Mouse (Mus musculus) intestine, embryonic 14.5 days (tissue): Measurements from ENCODE around the gene Ext2. TPM values are rescaled to one million over a fixed set of nuclear protein-coding genes. Genes with fewer than 3 reads are reported as not detected.

Experiments used
- ATAC-seq: fragments of 200-750 bp; cut with Nextera tagmentation; replicated peaks from 2 replicates; pipeline ENCODE4 v1.8.0; 2017; ENCODE audit warnings: low read depth, moderate number of reproducible peaks, moderate TSS enrichment, moderate library complexity; ENCODE audit not compliant: low FRiP score, low TSS enrichment
- DNase-seq: peaks from one replicate; pipeline ENCODE4 v3.0.0-alpha.2; 2018; ENCODE audit warnings: low spot score
- H3K27ac ChIP-seq: fragments of 300-500 bp; sonication (generic); 2 replicates; pipeline ENCODE4 v1.5.1; 2014; ENCODE audit warnings: low read depth, mild to moderate bottlenecking, control low read depth
- H3K27me3 ChIP-seq: fragments of 300-500 bp; sonication (generic); replicated peaks from 2 replicates; pipeline ENCODE4 v1.6.1; 2014; ENCODE audit warnings: low read length, control low read depth; ENCODE audit not compliant: control insufficient read depth, insufficient read depth
- H3K36me3 ChIP-seq: fragments of 300-500 bp; sonication (generic); 2 replicates; pipeline ENCODE4 v1.6.1; 2014; ENCODE audit warnings: low read length, control low read depth; ENCODE audit not compliant: control insufficient read depth, insufficient read depth
- H3K4me1 ChIP-seq: fragments of 300-500 bp; sonication (generic); replicated peaks from 2 replicates; pipeline ENCODE4 v1.6.1; 2014; ENCODE audit warnings: low read length, control low read depth, mixed read lengths; ENCODE audit not compliant: control insufficient read depth, insufficient read depth
- H3K4me2 ChIP-seq: fragments of 300-500 bp; sonication (generic); 2 replicates; pipeline ENCODE4 v1.6.1; 2014; ENCODE audit warnings: low read length
- H3K4me3 ChIP-seq: fragments of 300-500 bp; sonication (generic); 2 replicates; pipeline ENCODE4 v1.5.1; 2014; ENCODE audit warnings: low read depth, low read length, control low read depth, mixed read lengths
- H3K9ac ChIP-seq: fragments of 300-500 bp; sonication (generic); 2 replicates; pipeline ENCODE4 v1.6.1; 2014; ENCODE audit warnings: mild to moderate bottlenecking, low read length
- H3K9me3 ChIP-seq: fragments of 300-500 bp; sonication (generic); 2 replicates; pipeline ENCODE4 v1.6.1; 2016; ENCODE audit warnings: low read length, control low read depth; ENCODE audit not compliant: control insufficient read depth
- WGBS: fragments of 180-500 bp; shearing (Covaris S2); extraction: QIAGEN DNeasy Blood & Tissue Kit; methylation state at CpG from one replicate; pipeline ENCODE4 v1.1.7; 2014; 5-methylcytosine and 5-hydroxymethylcytosine counted together
- polyA plus RNA-seq: library from polyadenylated mRNA; unstranded; fragments of >200 nt; fragmentation: Nextera tagmentation; extraction: Ambion mirVana; gene quantifications from 2 replicates; pipeline ENCODE4 v1.2.1, GENCODE M21; 2014

Gene Ext2
- polyA plus RNA-seq, 1 experiment from 2014 or later: 110 TPM

DNA sequence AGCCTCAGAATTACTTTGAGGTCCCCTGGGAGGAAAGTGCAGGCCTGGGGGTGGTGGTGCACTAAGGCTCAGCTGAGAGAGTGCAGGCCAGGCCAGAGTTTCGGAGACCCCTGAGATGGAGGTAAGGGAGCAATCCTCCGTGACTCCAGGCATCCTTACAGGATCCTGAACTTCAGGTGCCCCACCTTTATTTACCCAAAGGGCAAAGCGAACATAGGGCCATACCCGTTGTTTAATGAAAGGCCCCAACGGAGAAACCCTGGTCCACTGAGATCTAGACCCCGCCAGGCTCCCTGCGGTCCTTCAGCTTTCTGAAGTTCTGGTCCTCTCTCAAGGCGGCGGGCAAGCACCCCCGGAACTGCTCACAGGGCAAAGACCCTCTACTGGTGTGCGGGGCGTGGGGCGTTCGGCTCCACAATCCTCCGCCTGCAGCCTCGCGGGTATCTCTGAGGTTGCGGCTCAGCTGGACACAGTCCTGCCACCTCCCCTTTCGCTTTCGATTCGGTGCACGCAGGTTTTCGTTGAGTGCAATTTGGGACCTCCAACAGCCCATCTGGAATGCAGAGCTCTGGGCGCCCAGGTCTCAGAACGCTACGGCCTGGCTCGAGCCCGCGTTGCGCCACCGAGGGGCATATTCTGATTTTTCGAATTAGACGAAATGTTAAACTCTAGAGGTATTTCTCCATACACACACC, 176.6 kb downstream of the Ext2 start:
- Histone ChIP-seq H3K4me3 (peak overlapping the region; percentile 22; the same call in 1 of the 2 replicates), H3K36me3 (no peaks in the 10 kb centered on the region), H3K4me1 (peaks cover 15% of the 10 kb centered on the region), H3K27me3 (peaks cover 100% of the 10 kb centered on the region), H3K9ac (no peak overlapping the region), H3K27ac (no peak overlapping the region), H3K9me3 (no peaks in the 10 kb centered on the region), H3K4me2 (peak overlapping the region; percentile 32)
- ATAC-seq (no peak), DNase-seq (peak; percentile 85)
- WGBS: 8% methylated on average over 33 of the region's 33 CpGs

DNA sequence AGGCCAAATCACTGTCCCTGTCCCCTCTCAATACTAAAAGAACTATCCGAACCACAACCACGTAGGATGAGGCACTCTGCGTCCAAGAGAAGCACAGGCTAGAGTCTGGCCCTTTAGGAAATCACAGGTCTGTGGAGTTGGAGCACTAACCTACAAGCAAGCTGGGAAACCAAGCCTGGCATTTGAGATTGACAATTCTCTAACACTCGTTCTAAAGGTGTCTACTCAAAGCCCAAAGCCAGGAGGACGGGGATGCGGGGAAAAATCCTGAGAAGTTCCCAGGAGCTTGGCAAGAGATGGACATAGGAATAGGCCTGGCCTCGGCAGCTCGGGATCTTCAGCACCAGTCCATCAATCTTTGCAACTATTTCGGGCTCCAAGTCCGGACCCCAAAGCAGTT, 177.2 kb downstream of the Ext2 start:
- DNase-seq (peak; percentile 73), ATAC-seq (no peak)
- WGBS: 30% methylated on average over 10 of the region's 10 CpGs
- Histone ChIP-seq H3K4me3 (no peak overlapping the region), H3K27ac (no peak overlapping the region), H3K27me3 (peaks cover 100% of the 10 kb centered on the region), H3K4me2 (no peak overlapping the region), H3K36me3 (no peaks in the 10 kb centered on the region), H3K9me3 (no peaks in the 10 kb centered on the region), H3K4me1 (peaks cover 15% of the 10 kb centered on the region), H3K9ac (no peak overlapping the region)

DNA sequence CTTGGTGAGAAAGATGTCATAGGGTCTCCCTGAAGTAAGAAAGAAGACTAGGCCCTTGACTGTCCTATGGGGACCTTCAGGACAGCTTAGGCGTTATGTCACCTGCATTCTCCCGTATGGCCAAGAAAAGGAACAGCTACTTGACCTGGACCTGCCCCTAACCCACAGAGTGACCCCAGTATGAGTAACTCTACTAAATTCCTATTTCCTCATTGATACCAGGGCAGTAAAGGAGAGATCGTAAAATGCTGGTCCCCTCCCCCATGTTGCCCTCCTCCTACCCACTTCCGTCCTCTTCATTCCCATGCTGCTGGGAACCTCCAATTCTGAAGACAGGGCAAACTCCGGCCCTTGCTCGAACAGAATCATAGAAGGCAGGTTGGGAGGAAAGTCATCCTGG, 177.6 kb downstream of the Ext2 start:
- no peak for DNase-seq
- H3K27ac ChIP-seq: no peak overlapping the region
- H3K4me1 ChIP-seq: peaks cover 15% of the 10 kb centered on the region
- no peaks in the 10 kb centered on the region for H3K9me3 ChIP-seq
- ATAC-seq: no peak
- H3K27me3 ChIP-seq: peaks cover 100% of the 10 kb centered on the region
- H3K4me2 ChIP-seq: no peak overlapping the region
- H3K9ac ChIP-seq: no peak overlapping the region
- H3K36me3 ChIP-seq: no peaks in the 10 kb centered on the region
- WGBS: 34% methylated on average over 6 of the region's 6 CpGs
- H3K4me3 ChIP-seq: no peak overlapping the region

DNA sequence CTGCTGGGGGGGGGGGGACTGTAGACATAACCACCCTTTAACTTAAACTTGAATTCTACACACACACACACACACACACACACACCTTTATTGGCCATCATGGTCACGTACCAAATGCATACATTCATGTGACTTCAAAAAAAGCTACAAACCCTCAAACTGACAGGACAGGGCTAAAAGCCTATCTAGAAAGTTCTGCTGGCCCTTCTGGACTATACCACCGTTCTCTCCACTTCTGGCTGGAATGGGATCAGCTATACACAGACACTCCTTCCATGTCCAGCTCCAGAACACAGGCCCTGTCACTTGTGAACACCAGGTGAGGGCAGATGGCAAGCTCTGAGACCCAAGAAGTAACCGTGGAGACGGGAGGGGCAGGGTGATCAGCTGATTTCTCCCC, 178.1 kb downstream of the Ext2 start:
- Histone ChIP-seq H3K4me1 (peaks cover 15% of the 10 kb centered on the region), H3K9ac (no peak overlapping the region), H3K36me3 (no peaks in the 10 kb centered on the region), H3K9me3 (no peaks in the 10 kb centered on the region), H3K4me3 (no peak overlapping the region), H3K4me2 (no peak overlapping the region), H3K27ac (no peak overlapping the region), H3K27me3 (peaks cover 100% of the 10 kb centered on the region)
- no peak for ATAC-seq
- WGBS: 38% methylated on average over 4 of the region's 4 CpGs
- no peak for DNase-seq

DNA sequence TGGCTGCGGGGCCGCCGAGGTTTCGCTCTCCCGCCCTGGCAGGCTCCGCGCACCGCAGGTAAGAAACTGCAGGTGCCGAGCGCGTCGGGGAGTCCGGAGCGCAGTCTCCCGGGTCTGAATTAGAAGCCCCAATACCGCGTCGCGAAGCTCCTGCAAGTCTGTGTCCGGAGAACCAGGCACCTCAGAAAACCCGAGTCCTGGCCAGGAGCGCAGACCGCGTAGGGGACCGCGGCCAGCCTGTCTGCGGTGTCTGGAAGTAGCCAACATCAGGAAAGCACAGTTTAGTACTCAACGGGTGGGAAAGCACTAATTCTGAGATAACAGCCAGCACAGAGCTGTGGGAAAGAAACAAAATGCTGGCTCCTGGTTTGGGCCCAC, 179.0 kb downstream of the Ext2 start:
- H3K4me2 ChIP-seq: peak overlapping the region; percentile 55
- no peaks in the 10 kb centered on the region for H3K36me3 ChIP-seq
- DNase-seq: no peak
- H3K4me1 ChIP-seq: peaks cover 15% of the 10 kb centered on the region
- H3K27ac ChIP-seq: no peak overlapping the region
- H3K9me3 ChIP-seq: no peaks in the 10 kb centered on the region
- no peak for ATAC-seq
- peak overlapping the region; percentile 41 for H3K4me3 ChIP-seq
- peaks cover 97% of the 10 kb centered on the region for H3K27me3 ChIP-seq
- 1% methylated on average over 28 of the region's 28 CpGs for WGBS
- H3K9ac ChIP-seq: no peak overlapping the region

DNA sequence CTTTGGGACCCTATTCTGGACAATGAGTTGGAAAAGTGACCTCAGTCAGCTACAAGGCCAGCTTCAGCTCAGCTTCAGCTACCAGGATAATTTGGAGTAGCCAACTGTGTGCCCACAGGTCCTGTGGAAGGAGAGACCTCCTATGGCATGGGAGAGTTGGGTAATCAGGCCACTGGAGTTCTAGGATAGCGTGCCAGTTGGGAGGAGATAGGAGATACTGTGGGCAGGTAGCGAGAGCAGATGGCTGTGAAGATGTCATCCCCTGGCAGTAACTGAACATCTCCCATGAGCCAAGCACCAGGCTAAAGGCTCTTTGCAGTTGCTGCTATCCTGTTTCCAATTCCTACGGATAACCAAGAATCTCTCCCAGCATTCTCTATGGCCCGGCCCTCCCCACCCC, 187.8 kb downstream of the Ext2 start:
- Histone ChIP-seq H3K9ac (no peak overlapping the region), H3K4me1 (no peaks in the 10 kb centered on the region), H3K27ac (no peak overlapping the region), H3K36me3 (no peaks in the 10 kb centered on the region), H3K27me3 (peaks cover 72% of the 10 kb centered on the region), H3K4me2 (no peak overlapping the region), H3K4me3 (no peak overlapping the region), H3K9me3 (no peaks in the 10 kb centered on the region)
- DNase-seq (no peak), ATAC-seq (no peak)
- WGBS: 82% methylated on average over 4 of the region's 4 CpGs

DNA sequence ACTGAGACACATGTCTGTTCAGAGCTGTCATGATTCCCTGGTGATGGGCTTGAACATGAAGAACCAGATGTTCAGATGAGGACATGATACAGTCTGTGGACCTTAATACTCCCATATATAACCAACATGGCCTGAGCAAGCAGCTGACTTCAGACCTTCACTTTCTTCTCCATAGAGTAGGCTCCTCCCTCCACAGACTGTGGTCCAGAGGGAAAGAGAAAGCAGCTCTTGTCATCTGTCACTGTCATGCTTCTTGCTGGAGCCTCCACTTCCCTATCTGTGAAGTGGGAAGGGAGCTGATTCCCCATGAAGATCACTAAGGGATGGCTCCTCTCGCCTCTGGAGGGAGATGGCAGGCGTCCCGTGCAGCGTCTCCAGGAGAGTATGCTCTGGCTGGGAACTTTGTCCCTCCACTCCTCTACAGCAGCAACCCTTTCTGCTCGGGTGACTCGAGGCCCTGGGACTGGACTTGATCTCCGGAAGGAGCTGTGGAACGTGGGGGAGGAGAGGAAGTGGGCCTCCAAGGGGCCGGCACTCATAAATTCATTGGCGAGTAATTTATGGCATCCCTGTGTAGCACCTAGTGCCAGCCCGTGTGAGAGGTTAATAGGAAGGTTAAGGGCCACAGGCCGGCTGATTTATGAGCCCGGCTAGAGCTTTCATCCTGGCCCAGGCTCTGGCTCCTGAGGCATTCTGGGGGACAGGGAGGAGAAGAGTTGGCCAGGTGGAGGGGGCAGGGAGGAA, 197.5 kb downstream of the Ext2 start:
- DNase-seq (no peak), ATAC-seq (no peak)
- Histone ChIP-seq H3K4me2 (no peak overlapping the region), H3K36me3 (no peaks in the 10 kb centered on the region), H3K9me3 (no peaks in the 10 kb centered on the region), H3K27ac (no peak overlapping the region), H3K4me1 (no peaks in the 10 kb centered on the region), H3K4me3 (no peak overlapping the region), H3K27me3 (peaks cover 21% of the 10 kb centered on the region; the same call in 1 of the 2 replicates), H3K9ac (no peak overlapping the region)
- 27% methylated on average over 13 of the region's 13 CpGs for WGBS

DNA sequence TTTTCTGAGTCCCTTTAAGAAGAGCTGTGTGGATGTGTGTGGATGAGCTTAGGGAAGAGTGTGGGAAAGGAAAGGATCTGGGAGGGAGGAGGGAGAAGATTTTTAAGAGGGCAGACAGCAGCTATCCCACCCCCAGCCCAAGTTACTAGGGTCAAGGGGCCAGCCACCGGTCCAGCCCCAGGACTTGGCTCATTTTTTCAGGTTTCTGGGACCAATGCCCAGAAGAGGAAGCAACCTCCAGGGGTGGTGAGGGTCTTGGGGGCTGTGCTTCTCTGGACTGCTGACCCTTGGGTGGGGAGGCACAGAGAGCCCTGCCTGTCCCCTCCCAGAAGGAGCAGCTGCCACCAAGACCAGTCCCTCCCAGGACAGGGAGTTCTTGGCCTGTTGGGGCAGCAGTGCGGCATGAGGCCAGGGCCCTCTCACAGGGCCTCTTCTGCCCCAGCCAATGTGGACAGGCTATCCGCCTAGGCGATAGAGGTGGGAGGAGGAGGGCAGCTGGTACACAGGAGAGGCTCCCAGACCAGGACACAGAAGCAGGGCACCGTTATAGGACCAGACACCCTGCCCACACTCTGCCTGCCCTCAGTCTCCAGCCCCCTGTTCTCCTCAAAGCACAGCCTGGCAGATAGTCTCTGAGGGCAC, 203.0 kb downstream of the Ext2 start:
- ATAC-seq (no peak), DNase-seq (no peak)

More for the DNA sequence above, 203.0 kb downstream of the Ext2 start:
- Histone ChIP-seq H3K9ac (no peak overlapping the region), H3K27ac (no peak overlapping the region), H3K4me3 (no peak overlapping the region), H3K9me3 (no peaks in the 10 kb centered on the region), H3K27me3 (peaks cover 28% of the 10 kb centered on the region), H3K4me1 (no peaks in the 10 kb centered on the region), H3K36me3 (no peaks in the 10 kb centered on the region), H3K4me2 (no peak overlapping the region)
- 44% methylated on average over 5 of the region's 5 CpGs for WGBS
